Mouse (Mus musculus) megakaryocyte progenitor cell, adult 5-6 weeks (primary cell): ENCODE results near the gene St3gal4. TPM values are rescaled to one million over a fixed set of nuclear protein-coding genes. Genes with fewer than 3 reads are reported as not detected.

Source experiments
- ATAC-seq: replicated peaks from 2 replicates; pipeline ENCODE4 v1.8.0; 2016; ENCODE audit warnings: mild to moderate bottlenecking, moderate TSS enrichment, inconsistent platforms; ENCODE audit not compliant: poor library complexity
- total RNA-seq, 2 experiments: library from RNA; stranded (forward) in 1 of 2; stranded (reverse) in 1 of 2; fragments of 157-497, 149-512 nt in 1 of 2; fragments of 200-1000 nt in 1 of 2; gene quantifications; 2 replicates each; pipeline versions ENCODE4 v1.2.3 to v1.2.4; 2015 to 2017

The St3gal4 gene
- total RNA-seq, 2 experiments from 2014 or later: 34.6 to 38.1 TPM

DNA sequence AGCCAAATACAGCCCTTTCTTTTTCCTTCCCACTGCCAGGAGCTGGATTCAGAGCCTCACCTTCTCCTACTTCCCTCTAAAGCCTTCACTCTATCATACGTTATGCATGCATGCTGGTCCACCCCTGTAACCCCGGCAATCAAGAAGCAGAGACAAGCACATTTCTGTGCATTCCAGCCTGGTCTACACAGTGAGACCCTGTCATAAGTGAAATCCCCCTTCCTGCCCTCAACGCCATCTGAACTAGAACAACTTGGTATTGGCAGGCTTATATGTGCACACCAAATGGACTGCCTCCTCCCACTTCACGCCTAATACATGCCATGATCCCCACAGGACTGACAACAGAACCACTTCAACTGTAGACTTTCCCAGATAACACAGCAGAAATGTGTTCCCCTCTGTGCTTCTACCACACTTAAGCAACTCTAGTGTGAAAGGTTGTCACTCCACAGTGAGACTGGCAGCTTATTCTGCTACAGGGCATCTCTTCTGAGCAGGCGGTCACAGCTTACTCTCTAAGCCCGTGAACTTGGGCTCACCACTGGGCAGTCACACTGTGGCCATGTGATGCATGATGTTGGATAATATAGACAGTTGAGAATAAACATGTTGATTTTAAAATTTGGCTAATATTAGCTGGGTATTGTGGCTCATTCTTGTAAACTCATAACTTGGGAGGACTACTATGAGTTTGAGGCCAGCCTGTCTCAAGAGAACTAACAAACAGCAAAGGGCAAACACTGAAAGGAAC lies 68.2 kb downstream of the St3gal4 start:
- no peak for ATAC-seq

DNA sequence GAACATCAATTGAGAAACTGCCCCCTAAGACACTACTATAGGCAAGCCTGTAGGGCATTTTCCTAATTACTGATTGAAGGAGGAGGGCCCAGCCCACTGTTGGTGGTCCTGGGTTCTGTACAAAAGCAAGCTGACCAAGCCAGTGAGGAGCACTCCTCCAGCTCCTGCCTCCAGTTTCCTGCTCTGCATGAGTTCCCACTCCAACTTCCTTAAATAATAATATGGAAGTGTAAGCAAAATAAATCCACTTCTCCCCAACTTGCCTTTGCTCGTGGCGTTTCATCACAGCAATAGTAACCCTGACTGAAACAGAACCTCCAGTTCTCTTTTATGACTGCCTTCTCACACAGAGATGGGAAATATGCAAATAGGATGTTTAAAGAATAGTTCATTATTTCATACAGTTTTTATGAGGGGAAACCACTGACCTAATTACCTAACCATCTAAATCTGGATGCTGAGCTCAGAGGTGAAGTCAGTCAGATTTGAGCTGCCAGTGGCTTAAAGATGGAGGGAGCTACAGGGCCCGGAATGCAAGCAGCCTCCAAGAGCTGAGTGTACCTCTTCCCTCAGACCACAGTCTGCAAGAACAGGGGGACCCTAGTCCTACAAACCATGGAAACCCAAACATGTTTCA lies 69.1 kb downstream of the St3gal4 start:
- no peak for ATAC-seq

DNA sequence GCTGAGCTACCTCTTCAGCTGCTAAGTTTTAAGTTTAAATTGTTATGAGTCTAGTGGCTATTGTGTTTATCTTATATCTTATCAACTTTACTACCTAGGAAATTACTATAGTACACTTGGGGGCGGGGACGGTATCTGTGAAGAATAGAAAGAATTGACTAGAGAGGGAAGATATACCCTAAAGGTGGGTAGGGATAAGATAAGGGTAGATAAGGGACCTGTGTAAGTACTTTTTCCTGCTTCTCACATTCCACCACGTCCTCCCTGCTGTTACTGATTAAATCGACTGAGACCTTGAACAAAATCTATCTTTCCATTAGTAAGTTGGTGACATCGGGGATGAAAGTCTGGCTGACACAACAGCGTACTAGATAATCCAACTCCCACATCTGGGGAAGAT lies 70.6 kb downstream of the St3gal4 start:
- no peak for ATAC-seq

DNA sequence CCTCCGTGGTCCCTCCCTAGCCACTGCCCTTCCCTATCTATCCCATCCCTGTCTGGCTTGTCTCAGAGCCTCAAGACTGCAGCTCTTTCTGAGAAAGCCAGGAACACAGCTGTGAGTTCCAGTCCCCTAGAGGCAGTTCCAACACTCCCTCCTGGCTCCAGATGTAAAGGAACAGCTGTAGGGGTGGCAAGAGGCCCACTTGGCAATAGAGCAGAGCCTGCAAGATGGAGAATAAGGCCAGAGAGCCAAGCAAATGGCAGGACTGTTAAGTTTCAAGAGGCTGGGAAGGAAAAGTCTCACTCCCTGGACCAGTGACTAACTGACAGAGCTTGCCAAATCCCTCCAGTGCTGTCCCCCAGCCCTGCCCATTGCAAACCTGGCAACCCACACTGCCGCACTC lies 73.3 kb downstream of the St3gal4 start:
- no peak for ATAC-seq

DNA sequence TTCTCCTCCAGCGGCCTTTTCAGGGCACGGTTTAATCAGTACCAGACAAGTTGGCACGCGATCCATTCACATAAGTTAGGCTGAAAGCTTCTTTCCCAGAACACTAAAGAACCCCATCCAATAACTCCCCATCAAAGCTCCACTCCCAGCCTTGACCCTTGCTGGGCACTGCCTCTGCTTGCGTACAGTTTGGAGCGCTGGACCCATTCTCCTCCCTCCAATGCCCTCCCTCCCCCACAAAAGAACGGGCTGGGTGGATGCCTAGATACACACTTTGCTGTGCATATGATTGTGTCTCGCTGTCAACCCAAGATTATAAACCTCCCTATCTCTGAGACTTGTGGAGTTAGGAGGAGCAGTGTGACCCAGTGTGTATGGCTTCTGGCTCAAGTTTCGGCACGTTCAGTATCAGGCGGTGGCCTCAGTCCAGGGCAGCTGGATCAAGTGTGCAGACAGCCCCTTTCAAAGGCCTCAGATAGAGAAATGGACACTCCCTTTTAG lies 74.0 kb downstream of the St3gal4 start:
- peak; percentile 65 for ATAC-seq

DNA sequence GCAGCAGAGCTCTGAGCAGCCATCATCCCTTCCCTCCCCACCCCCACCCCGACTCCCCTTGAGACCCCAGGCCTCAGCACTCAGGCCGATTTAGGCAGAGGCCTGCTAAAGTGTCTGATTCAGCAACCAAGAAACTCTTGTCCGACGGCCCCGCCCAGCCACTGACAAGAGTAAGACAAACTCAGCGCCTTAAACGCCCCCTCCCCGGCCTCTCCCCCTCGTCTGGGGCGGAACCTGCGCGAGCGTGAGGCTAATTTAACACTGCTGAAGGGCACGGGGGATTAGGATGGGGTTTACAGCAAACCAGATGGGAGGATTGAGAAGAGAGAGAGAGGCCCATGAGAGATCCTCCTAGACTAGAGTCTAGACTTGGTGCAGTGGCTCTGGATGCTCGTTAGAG lies 74.6 kb downstream of the St3gal4 start:
- ATAC-seq: no peak

DNA sequence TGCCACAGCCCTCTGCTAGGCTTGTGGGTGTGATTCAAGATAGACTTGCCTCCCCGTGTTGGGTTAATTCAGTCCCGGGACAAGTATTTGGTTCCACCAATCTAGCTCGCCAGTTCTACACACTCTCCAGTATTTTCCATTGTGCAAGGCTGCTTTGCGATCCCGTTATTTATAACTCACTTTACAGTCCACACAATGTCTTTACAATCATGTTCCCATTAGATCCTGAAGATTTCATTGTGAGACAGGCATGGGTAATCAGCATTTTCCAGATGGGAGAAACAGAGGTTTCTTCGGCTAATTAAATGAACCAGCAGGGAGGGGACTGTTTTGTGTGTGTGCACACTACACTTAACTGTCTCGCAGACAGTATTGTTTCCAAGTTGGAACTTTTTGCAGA lies 75.4 kb downstream of the St3gal4 start:
- ATAC-seq: no peak

DNA sequence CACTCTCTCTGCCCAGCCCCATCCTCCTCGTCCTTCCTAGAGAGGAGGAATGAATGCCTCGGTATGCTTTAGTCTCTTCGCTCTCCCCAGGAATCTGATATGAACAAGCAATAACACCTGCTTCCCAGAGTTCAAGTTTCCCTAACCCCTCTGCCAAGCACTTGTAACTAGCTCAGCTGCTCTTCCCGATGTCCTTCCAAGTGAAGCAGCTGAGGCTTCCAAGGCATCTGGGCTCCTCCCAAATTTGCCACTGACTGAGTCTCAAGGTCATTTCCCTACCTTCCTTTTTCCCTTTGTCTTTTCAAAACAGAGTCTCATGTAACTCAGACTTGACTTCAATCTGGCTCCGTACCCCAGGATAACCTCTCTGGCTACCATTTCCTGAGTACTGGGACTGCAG lies 77.6 kb downstream of the St3gal4 start:
- ATAC-seq: no peak

DNA sequence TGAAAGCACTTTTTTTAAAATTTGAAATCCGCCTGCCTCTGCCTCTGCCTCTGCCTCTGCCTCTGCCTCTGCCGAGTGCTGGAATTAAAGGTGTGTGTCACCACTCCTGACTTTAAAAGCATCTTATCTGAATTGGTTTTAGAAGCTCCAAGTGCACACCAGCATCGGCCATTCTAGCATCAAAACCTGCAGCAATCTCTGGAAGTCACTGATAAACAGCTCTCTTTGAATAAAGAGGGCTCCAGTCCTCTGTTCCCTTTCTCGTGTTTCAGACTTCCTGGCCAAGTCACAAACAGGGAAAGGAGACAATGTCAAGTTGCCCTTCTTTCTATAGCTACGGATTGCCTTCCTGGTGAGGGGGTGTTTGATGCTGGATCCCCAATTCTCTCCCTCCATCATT lies 79.2 kb downstream of the St3gal4 start:
- ATAC-seq: peak; percentile 38

DNA sequence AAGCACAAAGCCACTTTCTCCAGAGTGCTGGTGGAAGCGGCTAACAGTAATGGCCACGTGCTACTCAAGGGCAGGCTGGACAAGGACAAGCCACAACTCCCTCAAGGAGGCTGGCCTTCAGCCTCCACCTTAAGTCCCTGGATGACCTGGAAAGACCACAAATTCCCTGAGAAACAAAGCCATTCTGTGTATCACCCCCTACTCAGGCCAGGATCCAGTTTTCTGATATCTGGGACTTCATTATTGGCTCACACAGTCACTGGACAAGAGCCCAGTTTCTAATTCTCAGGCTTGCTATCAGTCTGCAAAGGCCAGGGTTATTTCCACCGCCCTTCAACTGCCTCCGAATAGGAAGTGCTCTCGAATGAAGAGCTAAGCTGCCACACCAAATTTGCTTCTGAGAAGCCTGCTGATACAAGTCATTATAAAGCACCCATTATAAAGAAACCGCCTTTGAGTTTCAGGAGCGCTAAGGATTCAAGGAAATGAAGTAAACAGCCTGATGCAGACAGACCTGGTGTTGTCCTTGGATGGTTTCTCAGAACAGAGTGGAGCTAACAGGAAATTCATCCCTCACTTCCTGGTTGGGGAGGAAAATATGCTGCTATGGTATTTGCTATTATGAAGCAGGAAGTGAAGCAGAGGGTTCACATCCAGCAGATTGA lies 80.0 kb downstream of the St3gal4 start:
- ATAC-seq: peak; percentile 66

DNA sequence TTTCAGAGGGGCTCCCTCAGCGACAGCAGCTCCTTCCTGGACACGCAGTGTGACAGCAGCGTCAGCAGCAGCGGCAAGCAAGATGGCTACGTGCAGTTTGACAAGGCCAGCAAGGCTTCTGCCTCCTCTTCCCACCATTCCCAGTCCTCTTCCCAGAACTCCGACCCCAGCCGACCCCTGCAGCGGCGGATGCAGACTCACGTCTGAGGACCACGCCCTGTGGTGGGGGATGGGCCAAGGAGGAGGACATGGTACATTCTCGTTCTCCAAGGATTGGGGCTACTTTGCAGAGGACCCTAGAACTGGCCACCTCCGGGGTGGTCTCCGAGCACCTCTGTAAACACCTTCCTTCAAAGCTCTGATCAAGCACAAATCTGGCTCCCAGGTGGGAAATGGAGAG lies 84.0 kb downstream of the St3gal4 start:
- ATAC-seq: no peak

DNA sequence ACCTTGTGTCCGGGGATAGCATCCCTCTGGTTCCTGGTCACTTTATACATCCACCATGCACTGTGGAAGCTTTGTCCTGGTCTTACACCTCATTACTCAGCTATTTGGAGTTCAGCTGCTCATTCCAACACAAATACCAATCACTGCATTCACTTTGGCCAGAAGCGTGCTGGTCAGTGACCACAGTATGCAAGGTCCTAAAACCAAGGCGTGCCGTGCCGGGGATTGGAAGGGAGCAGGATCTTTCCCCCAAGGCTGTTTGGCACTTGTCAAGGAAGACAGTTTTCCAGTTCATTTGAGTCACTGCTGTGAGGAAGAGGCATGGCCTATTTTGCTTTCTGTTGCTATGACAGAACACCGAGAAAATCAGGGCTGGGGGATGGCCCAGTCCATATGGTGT lies 86.6 kb downstream of the St3gal4 start:
- ATAC-seq: no peak

DNA sequence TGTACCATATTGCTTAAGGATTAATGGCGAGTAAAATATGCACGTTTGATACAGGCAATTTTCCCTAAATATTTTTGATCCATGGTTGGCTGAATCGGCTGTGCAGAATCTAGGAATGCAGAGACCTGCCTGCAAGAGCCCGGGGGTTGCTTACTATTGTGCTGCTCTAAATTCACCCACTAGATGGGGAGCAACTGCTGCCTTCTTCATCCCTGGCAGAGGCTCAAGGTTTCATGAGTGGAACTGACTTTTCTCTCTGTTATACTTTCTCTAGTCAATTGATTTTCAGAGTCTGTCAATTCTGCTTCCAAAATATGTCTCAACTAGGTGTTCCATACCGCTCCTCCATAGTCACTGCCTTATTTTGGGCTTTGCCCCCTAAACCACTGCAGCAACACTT lies 88.2 kb downstream of the St3gal4 start:
- 0 out of 2 replicates have a peak, but pooled peaks have one; percentile 43 for ATAC-seq

DNA sequence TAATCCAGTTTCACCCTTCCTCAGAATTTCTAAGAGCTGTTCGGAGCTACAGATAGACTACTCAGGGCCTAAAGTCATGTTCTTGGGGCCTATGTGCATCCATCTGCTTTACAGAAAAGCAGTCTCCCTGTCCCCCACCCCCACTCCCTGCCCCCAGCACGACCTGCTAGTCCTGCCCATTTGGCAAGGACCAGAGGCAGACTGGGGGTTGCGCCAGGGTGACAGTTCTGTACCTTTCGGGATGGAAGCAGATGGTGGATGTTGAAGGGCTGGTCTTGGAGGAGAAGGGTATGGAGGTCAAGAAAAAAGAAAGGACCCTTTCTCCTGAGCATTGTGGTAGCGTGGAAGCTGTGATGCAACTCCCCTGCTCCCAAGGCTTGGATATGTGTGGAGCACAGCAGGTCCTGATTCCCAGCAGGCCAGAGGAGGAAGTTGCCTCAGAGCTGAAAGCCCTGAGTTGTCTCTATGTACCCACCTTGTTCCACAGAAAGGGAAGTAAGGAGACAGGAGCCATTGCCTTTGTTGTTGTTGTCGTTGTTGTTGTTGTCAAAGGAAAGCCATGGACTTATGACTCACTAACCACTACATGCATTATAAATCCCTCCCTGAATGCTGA lies 91.6 kb downstream of the St3gal4 start:
- ATAC-seq: peak; percentile 45; the same call in 1 of the 2 replicates

DNA sequence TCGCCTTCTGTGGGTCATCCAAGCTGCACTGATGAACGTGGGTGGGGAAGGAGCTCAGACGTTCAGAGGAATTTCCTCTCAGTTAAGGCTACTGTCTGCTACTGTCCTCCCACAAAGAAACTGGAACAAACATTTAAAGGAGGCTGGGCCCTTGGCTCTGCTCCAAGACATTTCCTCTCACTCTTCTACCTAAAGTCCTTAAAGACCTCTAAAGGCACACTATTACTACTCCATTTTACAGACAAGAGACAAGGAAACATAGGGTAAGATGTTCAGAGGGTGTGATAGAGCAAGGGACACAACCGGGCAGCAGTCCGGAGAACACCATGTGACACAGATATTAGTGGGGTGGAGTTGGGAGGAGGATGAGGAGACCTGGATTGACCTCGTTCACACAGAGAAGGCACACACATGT lies 92.2 kb downstream of the St3gal4 start:
- no peak for ATAC-seq

DNA sequence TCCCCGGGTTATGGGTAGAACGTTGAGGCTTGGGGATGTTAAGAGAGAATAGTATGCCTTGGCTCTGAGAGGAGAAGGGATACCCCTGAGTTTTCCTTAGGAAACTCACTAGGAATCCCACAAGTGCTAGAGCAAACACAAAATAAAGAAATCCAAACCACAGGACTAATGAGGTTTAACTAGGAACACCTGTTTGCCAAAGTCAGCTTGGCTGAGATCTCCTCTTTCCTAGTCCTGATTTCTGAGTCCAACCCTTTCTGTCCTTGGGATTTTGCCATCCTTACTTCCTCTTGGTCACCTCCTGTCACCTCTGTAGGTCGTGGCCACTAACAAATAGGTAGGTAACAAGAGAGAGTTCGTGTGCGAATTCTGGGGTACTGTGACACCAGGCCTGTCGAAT lies 92.8 kb downstream of the St3gal4 start:
- no peak for ATAC-seq

DNA sequence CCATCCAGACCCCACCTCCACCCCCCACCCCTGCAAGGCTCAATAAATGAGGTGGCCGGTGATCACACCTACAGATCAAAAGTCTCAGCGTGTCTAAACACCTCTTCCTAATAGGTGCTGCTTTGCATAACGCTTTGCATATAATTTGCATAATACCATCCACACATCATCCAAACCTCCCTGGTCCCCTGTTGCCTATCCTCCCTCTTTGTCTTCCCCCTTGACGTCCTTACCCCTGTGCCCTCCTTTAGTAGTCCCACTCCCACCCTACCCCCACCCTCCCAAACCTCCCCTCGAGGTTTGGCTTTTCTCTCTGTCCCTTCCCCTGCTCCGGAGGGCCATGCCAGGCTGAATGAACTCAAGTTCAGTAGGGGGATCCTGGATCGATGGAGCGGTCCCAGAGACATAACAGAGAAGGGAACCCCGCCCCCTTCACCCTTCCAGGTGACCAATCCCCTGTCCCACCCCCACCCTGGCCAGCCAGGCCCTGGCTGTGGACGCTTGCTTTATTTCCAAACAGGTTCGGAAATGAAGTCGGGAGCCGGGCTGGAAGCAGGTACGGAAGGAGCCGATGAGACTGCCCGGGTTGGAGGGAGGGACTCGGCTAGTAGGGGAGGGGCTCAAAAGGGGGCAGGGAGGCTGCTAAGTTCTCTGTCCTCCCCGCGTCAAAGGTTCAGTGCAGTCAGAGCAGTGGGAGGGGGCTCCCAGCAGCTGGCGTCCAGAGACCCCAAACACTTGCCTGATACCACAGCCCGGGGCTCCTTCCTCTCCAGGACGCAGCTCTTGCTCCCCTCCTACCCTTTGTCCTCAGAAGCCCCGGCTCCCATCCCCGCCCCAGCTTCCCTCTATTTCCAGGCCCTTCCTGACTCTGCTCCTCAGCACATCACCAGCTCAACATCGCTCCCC lies 94.2 kb downstream of the St3gal4 start:
- ATAC-seq: no peak

DNA sequence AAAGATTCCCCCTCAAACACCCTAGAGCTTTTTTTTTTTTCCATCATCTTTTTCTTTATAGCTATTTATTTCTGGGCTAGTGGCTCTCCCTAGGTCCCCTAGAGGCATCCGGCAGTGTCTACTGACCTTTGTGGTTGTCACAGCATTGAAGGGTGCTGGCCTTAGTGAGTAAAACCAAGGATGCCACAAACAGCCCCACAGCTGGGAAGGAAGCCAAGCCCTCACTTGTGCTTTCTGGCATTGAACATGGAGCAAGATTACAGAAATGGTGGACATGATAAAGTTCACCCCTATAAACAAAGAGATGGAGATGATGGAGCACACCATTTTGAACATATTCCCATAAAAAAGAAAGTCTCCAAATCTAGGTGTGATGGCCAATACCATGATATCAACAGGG lies 97.3 kb downstream of the St3gal4 start:
- no peak for ATAC-seq

DNA sequence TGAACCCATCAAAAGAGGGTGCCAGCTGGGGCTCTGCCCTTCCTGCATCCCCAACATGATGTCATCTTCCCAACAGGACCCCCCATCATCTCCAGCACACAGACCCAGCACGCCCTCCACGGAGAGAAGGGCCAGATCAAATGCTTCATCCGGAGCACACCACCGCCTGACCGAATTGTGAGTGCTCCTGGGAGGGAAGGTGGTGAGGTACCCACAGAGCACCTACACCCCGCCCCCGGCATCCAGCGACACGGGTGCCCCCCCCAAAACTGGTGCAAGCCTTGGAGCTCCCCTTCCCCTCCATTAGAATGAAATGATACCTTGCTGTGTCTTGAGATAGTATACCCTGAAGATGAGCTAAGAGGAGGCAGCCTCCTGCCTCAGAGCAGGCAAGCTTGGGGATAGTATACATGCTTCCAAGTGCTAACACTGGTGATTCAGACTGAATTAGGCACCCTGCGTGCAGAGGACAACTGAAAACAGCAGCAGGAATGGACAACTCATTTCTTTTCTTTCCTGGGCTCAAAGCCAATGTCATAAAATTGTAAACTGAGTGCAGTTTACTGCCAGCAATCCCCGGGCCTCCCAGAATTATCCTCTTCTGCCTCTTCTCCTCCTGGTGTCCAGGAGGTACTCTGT lies 98.9 kb downstream of the St3gal4 start:
- no peak for ATAC-seq

DNA sequence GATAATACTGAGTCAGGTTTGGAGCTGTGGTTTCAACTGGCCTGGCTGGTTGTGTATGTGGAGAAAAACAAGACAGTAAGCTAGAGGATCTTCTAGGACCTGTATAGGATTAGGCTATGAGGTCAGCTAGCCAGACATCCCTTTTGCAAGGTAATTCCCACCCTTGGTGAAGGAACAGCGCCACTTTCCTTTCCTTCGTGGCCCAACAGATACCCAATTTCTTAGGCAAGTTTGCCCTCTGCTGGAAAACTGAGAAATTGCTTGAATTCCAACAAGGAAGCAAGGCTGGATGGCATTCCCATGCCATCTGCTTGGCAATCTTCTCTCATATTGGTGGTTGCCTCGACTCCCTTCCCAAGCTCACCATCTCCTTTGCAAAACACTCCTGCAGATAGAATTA lies 99.7 kb downstream of the St3gal4 start:
- ATAC-seq: 0 out of 2 replicates have a peak, but pooled peaks have one; percentile 21
